Mouse (Mus musculus) granulocyte monocyte progenitor cell, adult 5-6 weeks (primary cell): ENCODE measurements around the gene Pde8b. TPM values are rescaled to one million over a fixed set of nuclear protein-coding genes. Genes with fewer than 3 reads are reported as not detected.

Source experiments
- ATAC-seq: replicated peaks from 2 replicates; pipeline ENCODE4 v1.8.0; 2016; ENCODE audit warnings: mild to moderate bottlenecking, moderate TSS enrichment, inconsistent platforms; ENCODE audit not compliant: poor library complexity, severe bottlenecking
- total RNA-seq, 2 experiments: library from RNA; stranded (forward) in 1 of 2; stranded (reverse) in 1 of 2; fragments of 200-712, 200-1000 nt in 1 of 2; fragments of >200 nt in 1 of 2; fragmentation: Nextera tagmentation in 1 of 2; gene quantifications; 2 replicates each; pipeline ENCODE4 v1.2.3; 2014 to 2017

The Pde8b gene
- total RNA-seq, 2 experiments from 2014 or later = 0.52 TPM; not detected in 1

DNA sequence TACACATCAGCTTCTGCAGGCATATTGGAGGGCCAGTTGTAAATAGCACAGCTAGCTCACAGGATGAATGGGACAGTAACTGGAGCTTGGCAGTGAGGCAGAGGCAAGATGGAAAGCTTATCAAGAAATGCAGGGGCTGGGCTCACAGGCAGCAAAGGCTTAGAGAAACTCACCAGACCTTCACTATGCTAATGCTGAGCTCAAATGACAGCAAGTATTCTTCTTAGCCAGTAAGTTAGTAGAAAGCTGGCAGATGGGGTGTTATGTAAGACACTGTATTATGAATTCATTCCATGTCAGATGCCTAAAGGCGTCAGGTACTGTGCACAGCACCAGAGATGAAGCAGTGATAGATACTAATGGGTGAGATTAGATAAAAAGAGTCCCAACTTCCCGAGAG is 215.4 kb downstream of the Pde8b start:
- ATAC-seq = no peak

DNA sequence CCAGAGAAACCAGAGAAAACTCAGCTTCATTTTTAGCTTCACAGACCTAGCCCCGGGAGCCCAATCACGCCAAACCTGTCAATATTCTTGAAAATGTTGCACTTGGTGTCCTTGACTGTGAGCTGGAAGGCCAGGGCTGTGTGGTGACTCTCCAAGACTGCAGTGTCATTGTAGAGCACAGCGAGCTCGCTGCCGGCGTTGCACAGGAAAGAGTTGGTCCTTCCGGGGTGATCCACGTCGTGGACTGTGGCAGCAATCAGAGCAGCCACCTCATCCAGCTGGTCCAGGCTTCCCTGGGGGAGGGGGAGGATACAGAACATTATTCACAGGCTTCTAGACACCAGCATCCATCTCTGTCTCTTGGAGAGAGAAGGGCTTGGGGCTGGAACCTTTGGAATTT is 216.0 kb downstream of the Pde8b start:
- peak; percentile 51 for ATAC-seq

- ATAC-seq = peak; percentile 74
Observed at GRCm38 (mm10) chr13:95032973-95033372, 217.2 kb downstream of the Pde8b start.

DNA sequence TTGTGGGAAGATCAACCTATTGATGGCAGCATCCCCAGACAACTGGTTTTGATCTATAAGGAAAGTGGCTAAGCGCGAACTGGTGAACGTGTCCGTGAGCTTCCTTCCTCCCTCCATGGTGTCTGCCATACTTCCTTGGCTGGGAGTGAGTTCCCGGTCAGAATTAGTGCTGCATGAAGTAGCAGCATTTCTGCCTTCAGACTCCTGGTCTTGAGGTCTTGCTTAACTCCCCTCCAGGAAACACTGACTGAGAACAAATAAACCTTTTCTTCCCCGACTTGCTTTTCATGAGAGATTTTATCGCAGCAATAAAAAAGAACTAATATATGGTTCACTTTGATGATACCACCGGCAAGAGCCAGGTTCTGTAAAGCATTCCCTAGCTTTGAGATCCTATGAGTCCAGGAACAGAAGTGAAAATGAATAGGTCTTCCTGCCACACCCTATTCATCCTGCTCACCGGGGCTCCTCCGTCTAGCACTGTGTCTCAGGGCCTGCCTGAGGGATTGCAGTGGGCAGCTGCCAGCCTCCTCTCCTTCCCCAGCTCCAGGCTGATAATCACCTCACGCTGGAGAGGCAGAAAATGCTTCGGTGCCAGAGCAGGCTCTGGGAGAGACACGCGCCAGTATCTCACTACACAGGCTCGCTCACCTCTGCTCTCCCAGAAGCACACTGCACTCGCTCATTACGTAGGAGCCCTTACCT is 217.9 kb downstream of the Pde8b start:
- ATAC-seq = no peak

DNA sequence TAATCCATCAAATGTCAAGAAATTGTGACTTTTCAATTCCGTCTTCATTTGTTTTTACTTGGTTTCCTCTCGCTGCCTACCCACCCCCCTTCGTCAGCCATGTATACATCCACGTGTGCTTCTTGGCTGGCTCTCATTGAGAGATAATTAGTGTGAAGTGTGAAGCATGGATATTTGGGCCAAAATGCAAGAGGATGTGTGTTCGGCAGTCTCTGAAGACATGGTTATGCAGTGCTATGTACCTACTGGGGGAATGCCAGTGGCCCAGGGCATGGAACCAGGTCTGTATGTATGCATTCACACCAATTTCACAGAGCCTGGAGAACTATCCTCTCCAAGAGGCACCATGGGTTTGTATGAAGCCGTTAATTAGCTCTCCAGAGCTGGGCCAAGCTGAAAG is 219.3 kb downstream of the Pde8b start:
- no peak for ATAC-seq

- ATAC-seq = no peak
Observed at GRCm38 (mm10) chr13:95020216-95020615, 229.9 kb downstream of the Pde8b start.

DNA sequence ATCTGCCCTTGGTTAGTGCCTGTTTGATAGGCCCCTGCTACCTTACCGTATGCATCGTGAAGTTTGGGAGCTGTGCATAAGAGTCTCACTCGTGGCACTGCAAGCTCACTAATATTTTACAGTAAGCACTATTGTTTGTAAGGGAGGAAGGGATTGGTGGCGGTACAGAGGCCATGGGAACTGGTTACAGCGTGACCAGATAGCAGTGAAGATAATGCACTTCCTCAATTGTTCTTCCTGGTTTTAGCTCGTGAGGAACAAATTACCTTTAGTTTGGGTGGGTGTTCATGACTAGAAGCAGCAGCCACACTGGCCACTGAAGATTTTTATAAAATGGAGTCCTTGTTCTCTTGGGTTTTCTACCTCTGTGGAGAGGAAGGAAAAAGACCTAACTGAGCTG is 230.8 kb downstream of the Pde8b start:
- ATAC-seq = peak; percentile 82

DNA sequence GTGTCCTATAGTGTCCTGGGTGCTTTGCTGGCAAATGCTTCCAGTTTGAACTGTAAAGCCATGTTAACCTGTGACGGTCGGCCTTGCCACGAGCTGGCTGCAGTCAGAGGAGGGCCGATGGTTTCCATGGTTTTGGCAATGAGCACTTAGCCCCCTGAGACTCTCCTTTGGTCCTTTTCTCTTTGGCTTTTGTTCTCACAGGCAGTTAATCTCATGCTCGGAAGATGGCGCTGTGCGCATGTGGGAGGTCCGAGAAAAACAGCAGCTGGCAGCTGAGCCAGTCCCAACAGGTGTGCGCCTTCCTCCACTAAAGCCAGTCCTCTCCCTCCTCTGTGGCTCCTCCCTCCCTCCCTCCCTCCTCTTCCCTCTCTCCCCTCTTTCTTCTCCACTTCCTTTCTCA is 232.2 kb downstream of the Pde8b start:
- peak; percentile 52; the same call in 1 of the 2 replicates for ATAC-seq

GRCm38 (mm10) chr13:95017278-95017677 is 232.9 kb downstream of the Pde8b start:
- ATAC-seq = no peak

DNA sequence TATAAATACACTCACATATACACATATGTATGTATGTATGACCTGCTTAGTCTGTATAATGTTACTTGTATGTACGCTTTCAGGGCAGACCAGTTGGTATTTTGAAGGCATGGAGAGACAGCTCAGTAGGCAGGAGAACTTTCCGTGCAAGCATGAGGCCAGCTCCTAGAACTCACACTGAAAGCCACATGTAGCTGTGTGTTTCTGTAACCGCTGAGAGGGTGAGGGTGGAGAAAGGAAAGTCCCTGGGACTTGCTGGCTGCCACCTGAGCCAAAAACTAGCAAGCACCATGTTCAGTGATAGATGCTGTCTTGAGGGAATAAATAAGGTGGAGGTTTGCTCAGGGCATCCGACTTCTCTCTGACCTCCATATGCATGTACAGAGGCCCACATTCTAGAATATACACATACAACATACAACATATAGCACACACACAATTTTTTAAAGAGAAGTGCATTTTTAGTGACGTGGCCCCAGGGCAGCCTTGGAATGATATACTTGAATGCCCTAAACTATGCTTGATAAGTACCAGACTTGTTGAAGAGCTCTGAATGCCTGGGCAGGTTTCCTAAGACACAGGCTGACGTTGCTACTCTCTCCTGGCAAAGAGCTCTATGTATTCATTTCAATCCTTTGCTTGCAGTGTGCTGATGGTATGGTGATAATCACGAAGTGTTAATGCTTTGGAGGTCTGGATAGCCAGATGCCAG is 238.4 kb downstream of the Pde8b start:
- ATAC-seq = no peak

DNA sequence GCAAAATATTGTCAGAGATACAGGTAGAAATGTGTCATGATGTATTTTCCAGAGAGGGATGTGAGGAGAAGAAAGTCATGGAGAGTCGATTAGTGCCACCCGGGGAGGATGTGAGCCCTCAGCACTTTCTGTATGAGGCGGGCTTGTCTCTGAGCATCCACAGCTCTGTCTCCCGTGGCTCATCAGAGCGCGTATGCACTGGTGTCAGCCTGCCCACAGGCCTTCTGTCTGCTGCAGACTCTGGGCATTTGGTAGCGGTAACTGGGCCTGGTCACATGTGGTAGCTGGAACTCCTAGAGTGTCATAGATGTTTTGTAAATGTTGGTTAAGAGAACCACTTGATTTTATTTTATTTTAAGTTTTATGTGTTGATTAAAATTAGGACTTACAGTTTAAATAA is 240.9 kb downstream of the Pde8b start:
- no peak for ATAC-seq

GRCm38 (mm10) chr13:95007281-95007680 is 242.9 kb downstream of the Pde8b start:
- ATAC-seq = no peak

GRCm38 (mm10) chr13:94990516-94990915 is 259.6 kb downstream of the Pde8b start:
- ATAC-seq = no peak

- ATAC-seq = no peak
Observed at GRCm38 (mm10) chr13:94979081-94979480, 271.1 kb downstream of the Pde8b start.

DNA sequence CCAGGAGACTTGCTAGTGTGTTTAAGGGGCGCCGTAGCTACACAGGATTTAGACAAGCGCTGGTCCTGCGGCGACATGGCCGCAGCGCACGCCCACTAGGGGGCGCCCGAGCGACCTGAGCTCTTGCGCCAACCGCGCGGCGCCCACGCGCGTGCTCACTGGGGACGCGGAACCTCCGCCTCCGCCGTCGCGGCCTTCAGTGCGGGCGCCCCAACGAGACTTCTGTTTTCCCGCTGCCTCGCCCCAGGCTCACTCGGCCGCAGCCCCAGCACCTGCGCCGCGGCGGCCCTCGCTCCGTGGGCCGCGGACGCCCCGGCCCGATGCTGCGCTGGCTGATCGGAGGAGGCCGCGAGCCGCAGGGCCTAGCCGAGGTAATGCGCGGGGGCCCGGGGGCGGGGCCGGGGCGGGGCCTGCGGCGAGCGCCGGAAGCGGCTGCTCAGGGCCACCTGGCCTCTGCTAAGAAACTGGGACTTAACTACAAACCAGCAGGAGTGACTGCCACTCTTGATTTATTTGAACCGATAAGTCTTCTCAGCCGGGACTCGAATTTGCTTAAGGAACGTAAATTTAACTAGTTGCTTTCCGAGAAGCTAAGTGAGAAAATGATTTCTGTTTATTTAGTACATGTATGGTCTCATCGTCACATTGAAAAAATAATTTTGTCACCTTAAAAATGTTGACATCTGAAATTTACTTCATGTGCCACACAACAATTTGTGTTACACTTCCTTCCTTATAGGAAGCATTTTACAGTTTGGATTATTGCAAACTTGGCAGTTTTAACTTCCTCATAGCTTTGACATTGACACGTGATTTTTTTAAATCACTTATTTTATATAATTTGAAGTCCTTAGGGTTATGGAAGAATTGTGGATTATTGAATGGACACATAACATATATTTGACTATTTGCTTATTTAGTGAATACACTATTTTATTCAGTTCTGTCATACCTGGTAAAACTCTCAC is 273.6 kb downstream of the Pde8b start, which contains the start of gene Wdr41:
Gene Wdr41, plus strand, starts transcription at position 126 of the 968 bp plus-strand sequence.
- peak; percentile 94 for ATAC-seq

GRCm38 (mm10) chr13:94975828-94976218 is 274.3 kb downstream of the Pde8b start:
- peak; percentile 45 for ATAC-seq

Other genes with a start within 250 kb of the Pde8b start
- 32.4 and 32.9 TPM in 2 replicates for gene Zbed3, start 73.3 kb upstream of the Pde8b start, total RNA-seq (2014; fragmentation: Nextera tagmentation)
- gene Zbed3, start 73.3 kb upstream of the Pde8b start, total RNA-seq (2017) = 4.6 and 5.0 TPM in 2 replicates
- gene Aggf1, start 125.0 kb upstream of the Pde8b start, total RNA-seq (2014; fragmentation: Nextera tagmentation) = 28.1 and 37.4 TPM in 2 replicates
- gene Aggf1, start 125.0 kb upstream of the Pde8b start, total RNA-seq (2017) = 41.3 and 52.6 TPM in 2 replicates
- not detected in 2 replicates for gene Crhbp, start 194.6 kb upstream of the Pde8b start, total RNA-seq (2014; fragmentation: Nextera tagmentation)
- not detected in 2 replicates for gene Crhbp, start 194.6 kb upstream of the Pde8b start, total RNA-seq (2017)
- gene S100z, start 228.4 kb upstream of the Pde8b start, total RNA-seq (2014; fragmentation: Nextera tagmentation) = not detected in 2 replicates
- not detected in 2 replicates for gene S100z, start 228.4 kb upstream of the Pde8b start, total RNA-seq (2017)